Mouse (Mus musculus): ENCODE data around the gene Wasf3.
"Not testable (repeated sequence)": the region's sequence is repeated elsewhere in the genome, so short reads cannot be mapped to it uniquely, and the experiment has no call there.

Gene Wasf3

DNA sequence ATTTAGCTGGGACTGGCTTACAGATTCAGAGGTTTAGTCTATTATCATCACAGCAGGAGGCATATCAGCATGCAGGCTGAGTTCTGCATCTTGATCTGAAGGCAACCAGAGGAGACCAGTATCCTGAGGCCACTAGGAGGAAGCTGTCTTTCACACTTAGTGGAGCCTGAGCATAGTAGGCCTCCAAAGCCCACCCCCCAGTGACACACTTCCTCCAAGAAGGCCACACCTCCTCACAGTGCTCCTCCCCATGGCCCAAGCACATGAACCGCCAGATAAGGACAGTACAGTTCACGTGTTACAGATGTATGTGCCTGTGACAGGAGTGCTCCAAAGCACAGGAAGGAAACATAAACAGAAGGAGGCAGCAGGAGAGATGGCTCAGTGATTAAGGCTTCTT is 58.0 kb downstream of the Wasf3 start:
- DNase-seq (ENCODE audit: low spot score in 2 of 2), result no peak

DNA sequence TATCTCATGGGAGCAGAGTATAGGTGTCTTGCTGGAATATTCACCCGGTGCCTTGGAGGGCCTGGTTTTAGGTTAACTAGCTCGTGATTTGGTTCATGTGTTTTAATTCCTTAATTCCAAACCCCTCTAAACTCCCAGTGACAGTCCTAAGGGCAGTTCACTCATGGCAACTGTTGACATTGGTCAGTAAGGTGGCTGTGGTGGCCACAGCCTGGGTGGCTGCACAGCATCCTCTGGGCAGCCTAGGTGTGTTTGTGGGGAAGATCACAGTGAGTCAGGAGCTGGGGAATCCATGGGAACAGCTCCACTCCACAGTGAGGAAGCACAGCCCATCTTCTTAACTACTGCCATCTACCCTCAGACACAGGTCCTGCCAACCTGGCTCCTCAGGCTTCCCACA is 61.8 kb downstream of the Wasf3 start:
- no peak for DNase-seq (ENCODE audit: low spot score in 2 of 2)

DNA sequence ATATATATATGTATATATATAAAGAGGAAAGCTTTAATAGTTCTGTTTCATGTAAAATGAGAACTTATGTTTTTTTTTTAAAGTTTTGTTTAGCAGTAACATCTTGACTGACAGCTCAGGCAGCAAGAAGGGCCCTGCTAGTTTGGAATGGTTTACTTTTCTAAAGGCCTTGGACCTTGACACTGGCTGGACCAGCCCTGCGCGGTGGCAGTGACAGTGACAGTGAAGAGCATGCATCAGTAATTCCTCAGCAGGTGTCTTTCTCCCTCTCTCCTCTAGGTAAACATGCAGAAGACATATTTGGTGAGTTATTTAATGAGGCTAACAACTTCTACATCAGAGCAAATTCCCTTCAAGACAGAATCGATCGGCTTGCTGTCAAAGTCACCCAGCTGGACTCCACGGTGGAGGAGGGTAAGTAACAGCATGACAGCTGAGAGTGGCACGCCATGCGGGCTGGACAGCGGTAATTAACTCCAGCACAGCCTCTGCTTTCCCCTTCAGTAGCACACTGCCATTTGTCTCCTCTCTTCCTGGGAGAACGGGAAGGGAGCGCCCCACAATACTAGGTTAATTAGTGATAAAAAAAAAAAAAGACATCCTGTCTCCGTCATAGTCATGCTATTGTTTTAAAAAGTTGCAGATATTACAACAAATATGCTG is 66.9 kb downstream of the Wasf3 start:
- no peak for DNase-seq (ENCODE audit: low spot score in 2 of 2)

DNA sequence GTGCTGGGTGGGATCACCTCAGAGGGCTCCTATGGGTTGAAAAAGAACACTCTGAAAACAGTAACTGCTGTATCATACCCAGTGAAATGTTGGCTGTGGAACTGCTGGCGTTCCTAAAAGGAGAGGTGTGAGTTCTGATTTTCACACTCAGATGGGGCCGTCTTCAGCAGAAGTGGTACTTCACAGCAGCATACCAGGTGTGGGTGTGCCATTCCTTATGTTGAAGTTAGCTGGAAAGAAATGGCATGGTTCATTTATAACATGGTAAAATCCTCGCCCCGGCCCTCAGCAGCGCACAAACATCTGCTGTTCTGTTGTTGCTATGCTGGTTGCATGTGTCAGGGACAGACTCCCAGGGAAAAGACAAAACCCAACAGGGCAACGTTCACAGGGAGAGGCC is 68.8 kb downstream of the Wasf3 start:
- DNase-seq (ENCODE audit: low spot score in 2 of 2), result no peak

DNA sequence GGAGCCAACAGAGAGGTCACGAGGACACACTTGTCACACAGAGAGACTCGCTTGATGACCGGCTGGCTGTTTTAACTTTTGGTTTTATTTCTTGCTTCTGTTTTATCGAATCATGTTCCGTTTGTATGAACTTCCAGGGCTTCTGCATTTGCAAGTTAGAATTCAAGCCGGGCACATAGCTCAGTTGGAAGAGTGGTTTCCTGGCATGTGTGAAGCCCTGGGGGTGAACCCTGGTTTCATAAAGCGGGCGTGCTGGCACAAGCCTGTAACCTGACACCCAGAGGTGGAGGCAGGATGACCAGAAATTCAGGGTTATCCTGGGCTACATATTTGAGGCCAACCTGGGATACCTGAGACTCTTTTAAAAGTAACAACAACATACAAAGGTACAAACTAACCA is 76.8 kb downstream of the Wasf3 start:
- DNase-seq (ENCODE audit: low spot score in 2 of 2), result no peak

DNA sequence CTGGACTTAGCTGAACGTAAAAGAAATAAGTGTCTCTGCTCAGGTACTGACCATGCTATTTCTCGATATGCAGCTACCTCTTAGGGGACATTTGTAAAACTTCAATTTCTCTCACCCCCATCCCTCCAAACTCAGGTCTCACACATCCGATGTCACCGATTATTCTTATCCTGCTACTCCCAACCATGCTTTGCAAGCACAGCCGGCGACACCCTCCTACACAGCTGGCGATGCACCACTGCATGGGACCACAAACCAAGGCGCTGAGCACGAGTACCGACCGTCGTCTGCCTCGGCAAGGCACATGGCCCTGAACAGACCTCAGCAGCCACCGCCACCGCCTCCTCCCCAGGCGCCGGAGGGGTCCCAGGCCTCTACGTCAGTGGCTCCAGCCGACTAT is 81.9 kb downstream of the Wasf3 start:
- no peak for DNase-seq (ENCODE audit: low spot score in 2 of 2)

DNA sequence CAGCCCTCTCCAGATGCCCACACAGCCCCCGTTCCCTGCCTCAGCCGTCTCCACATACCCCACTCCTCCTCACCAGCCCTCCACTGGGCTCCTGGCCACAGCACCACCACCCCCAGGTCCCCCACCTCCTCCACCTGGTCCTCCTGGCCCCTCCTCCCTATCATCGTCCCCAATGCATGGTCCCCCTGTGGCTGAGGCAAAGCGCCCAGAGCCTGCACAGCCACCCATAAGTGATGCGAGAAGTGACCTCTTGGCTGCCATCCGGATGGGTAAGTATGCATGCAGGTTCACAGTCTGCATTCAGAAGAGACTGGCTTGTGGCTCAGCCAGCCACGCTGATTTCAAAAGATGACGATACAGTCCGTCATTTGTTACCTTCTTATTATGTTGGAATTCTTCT is 83.5 kb downstream of the Wasf3 start:
- no peak for DNase-seq (ENCODE audit: low spot score in 2 of 2)

DNA sequence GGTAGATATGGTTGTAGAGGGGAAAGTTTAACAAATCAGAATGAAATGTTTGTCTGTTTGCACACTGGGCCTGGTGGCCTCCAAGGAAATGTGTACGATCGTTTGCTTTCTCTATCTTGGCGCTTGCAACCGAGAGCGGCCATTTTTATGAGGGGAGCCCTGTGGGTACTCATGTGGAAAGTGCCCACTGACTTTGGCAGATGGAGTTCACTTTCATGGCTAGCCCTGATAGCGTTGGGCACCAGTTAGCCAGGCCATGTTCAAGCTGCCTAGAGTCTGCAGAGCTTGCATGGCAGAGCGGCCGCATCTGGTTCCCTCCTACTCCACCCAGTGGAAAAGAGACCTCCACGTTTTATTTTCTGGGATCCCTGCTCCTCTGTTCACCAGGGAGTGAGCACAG is 86.0 kb downstream of the Wasf3 start:
- no peak for DNase-seq (ENCODE audit: low spot score in 2 of 2)

DNA sequence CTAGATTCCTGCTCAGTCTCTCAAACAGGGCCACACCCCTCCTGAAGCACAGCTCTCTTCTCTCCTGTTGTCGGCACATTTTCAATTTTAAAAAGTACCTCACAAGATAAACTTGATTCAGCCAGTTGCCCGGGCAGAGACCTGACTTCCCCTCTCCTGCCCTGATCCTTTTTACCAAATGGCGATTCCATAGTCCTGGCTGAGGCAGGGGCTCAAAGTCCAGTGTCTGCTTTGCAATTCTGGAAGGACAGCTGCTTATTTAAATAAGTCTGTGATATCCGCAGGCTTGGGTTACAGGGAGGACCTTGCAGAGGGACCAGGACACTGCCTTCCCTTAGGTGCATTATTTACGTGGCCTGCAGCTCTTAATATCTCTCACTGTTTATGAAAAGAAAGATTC is 86.5 kb downstream of the Wasf3 start:
- DNase-seq (ENCODE audit: low spot score in 2 of 2), result no peak

DNA sequence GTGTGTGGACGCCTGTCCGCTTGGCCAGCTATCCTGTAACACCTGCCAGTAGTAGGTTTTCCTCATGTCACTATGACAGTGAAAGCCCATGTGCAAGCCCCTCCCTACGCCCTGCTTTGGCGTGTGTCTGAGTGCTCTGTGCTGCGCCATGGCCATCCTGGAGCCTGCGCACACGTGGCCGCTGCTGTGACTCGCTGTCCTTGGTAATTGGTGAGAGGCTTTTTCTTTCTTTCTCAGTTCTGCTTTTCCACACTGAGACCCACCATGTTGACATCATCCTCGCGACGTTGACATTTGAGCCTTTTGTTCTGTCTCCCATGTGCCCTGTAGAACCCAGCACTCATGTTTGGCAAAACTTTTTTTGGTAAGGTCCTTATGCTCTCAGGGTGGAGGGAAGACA is 87.0 kb downstream of the Wasf3 start:
- no peak for DNase-seq (ENCODE audit: low spot score in 2 of 2)

DNA sequence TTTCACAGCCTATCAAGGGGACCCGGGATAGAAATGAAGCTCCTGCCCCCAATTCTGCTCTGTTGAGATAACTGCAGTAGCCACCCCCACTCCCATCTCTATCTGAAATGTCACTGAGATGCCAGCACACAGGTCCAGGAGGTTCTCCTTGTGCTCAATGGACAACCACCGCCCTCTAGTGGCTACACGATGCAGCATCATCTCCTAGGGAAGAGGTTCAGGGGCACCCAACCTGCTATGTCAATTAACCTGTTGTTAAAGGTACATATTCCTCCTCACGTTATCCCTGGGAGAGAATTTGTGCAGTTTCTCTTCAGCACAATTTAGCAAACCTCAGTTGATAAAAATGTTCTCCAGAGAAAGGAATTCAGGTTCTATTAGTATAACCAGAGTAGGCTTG is 94.8 kb downstream of the Wasf3 start:
- not testable (repeated sequence) for DNase-seq (ENCODE audit: low spot score in 2 of 2)

DNA sequence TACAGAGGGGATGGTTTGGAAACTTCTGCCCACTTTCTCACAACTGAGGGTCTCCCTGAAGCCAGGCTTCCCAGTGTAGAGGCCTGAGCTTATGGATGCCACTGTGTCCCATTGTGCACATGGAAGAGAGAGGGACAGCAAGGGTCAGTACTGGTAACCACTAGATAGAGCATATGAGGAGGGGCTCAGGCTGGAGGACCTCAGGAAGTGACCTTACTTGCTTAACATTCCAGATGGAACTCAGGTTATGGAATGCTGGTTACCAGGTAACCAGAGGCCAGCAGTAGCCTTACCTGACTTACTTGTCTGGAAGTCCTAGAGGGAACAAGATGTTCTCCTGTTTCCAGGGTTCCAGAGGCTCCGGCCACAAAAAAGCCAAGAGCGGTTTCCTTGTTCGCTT is 96.9 kb downstream of the Wasf3 start, which contains the start of gene Gm6408:
Gene Gm6408 (plus strand): TSS at position 301 of the 400 bp plus-strand sequence.
- DNase-seq (ENCODE audit: low spot score in 2 of 2), result not testable (repeated sequence)

DNA sequence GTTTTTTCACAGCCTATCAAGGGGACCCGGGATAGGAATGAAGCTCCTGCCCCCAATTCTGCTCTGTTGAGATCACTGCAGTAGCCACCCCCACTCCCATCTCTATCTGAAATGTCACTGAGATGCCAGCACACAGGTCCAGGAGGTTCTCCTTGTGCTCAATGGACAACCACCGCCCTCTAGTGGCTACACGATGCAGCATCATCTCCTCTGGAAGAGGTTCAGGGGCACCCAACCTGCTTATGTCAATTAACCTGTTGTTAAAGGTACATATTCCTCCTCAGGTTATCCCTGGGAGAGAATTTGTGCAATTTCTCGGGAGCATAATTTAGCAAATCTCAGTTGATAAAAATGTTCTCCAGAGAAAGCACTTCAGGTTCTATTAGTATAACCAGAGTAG is 104.2 kb downstream of the Wasf3 start:
- not testable (repeated sequence) for DNase-seq (ENCODE audit: low spot score in 2 of 2)

DNA sequence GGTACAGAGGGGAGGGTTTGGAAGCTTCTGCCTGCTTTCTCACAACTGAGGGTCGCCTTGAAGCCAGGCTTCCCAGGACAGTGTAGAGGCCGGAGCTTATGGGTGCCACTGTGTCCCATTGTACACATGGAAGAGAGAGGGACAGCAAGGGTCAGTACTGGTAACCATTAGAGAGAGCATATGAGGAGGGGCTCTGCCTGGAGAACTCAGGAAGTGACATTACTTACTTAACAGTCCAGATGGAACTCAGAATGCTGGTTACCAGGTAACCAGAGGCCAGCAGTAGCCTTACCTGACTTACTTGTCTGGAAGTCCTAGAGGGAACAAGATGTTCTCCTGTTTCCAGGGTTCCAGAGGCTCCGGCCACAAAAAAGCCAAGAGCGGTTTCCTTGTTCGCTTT is 106.3 kb downstream of the Wasf3 start, which contains the start of gene Gm6370:
Gene Gm6370 (plus strand): TSS at position 301 of the 400 bp plus-strand sequence.
- DNase-seq (ENCODE audit: low spot score in 2 of 2), result not testable (repeated sequence)

DNA sequence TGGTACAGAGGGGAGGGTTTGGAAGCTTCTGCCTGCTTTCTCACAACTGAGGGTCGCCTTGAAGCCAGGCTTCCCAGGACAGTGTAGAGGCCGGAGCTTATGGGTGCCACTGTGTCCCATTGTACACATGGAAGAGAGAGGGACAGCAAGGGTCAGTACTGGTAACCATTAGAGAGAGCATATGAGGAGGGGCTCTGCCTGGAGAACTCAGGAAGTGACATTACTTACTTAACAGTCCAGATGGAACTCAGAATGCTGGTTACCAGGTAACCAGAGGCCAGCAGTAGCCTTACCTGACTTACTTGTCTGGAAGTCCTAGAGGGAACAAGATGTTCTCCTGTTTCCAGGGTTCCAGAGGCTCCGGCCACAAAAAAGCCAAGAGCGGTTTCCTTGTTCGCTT is 117.3 kb downstream of the Wasf3 start, which contains the start of gene 4930449I24Rik:
Gene 4930449I24Rik (plus strand): TSS at position 301 of the 400 bp plus-strand sequence.
- not testable (repeated sequence) for DNase-seq (ENCODE audit: low spot score in 2 of 2)

DNA sequence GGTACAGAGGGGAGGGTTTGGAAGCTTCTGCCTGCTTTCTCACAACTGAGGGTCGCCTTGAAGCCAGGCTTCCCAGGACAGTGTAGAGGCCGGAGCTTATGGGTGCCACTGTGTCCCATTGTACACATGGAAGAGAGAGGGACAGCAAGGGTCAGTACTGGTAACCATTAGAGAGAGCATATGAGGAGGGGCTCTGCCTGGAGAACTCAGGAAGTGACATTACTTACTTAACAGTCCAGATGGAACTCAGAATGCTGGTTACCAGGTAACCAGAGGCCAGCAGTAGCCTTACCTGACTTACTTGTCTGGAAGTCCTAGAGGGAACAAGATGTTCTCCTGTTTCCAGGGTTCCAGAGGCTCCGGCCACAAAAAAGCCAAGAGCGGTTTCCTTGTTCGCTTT is 129.0 kb downstream of the Wasf3 start, which contains the start of gene Gm3402:
Gene Gm3402 (plus strand): TSS at position 301 of the 400 bp plus-strand sequence.
- not testable (repeated sequence) for DNase-seq (ENCODE audit: low spot score in 2 of 2)

Measured in thymus, postnatal 10 days (tissue).